20 mouse cellular contexts compared by ENCODE assay signal in genomic region chr14:53830717-53831116, GRCm38 (mm10).
DNase-seq lines count a peak whose midpoint lies in the region; ATAC-seq and TF ChIP-seq lines count a peak whose summit lies in the region.
"Had no signal": no experiment of that assay in that cellular context is flagged by ENCODE, and none has a peak within 500 bp of the region (broad histone marks: within the 10 kb centered on the region; RNA-seq: fewer than 3 reads in every experiment).

No protein-coding gene starts in this region.

- H3K9me3 ChIP-seq in midbrain, postnatal 0 days (ENCODE audit: low read length) = no peaks in the 10 kb centered on the region
- no peaks in the 10 kb centered on the region for H3K9me3 ChIP-seq in midbrain, embryonic 16.5 days (replicated peaks; ENCODE audit: control insufficient read depth, low read length, poor library complexity, severe bottlenecking)
- H3K9me3 ChIP-seq: embryonic facial prominence, embryonic 13.5 days; hindbrain, embryonic 10.5 days; limb, embryonic 15.5 days; midbrain, embryonic 13.5 days had no signal

- H3K4me2 ChIP-seq in midbrain, postnatal 0 days (ENCODE audit: low read depth, low read length, poor library complexity, severe bottlenecking) = no peak overlapping the region
- no peak overlapping the region for H3K4me2 ChIP-seq in midbrain, embryonic 16.5 days (ENCODE audit: low read length)
- H3K4me2 ChIP-seq: embryonic facial prominence, embryonic 13.5 days; limb, embryonic 15.5 days; midbrain, embryonic 13.5 days had no signal

- no peak for ATAC-seq in midbrain, postnatal 0 days (ENCODE audit: low FRiP score)
- ATAC-seq in midbrain, embryonic 16.5 days = no peak
- ATAC-seq: forebrain, embryonic 14.5 days; midbrain, embryonic 13.5 days had no signal

- no peak overlapping the region for H3K27ac ChIP-seq in midbrain, postnatal 0 days (ENCODE audit: low read depth, low read length)
- no peak overlapping the region for H3K27ac ChIP-seq in midbrain, embryonic 16.5 days (ENCODE audit: low read length)
- H3K27ac ChIP-seq: embryonic facial prominence, embryonic 13.5 days; hindbrain, embryonic 10.5 days; limb, embryonic 15.5 days; midbrain, embryonic 13.5 days had no signal

- TF ChIP-seq CTCF in midbrain, postnatal 0 days (IDR thresholded peaks at IDR 0.05) = peak; percentile 40

- H3K27me3 ChIP-seq in midbrain, postnatal 0 days (ENCODE audit: insufficient read depth, low read length) = no peaks in the 10 kb centered on the region
- H3K27me3 ChIP-seq in midbrain, embryonic 16.5 days (ENCODE audit: control insufficient read depth, insufficient read depth, low read depth, low read length) = no peaks in the 10 kb centered on the region
- H3K27me3 ChIP-seq: embryonic facial prominence, embryonic 13.5 days; limb, embryonic 15.5 days; midbrain, embryonic 13.5 days had no signal

- no peak overlapping the region for H3K4me3 ChIP-seq in midbrain, postnatal 0 days (ENCODE audit: low read depth, low read length)
- no peak overlapping the region for H3K4me3 ChIP-seq in midbrain, embryonic 16.5 days (ENCODE audit: low read depth, low read length)
- H3K4me3 ChIP-seq: embryonic facial prominence, embryonic 13.5 days; hindbrain, embryonic 10.5 days; limb, embryonic 15.5 days; midbrain, embryonic 13.5 days; myocyte had no signal

- DNase-seq in embryo, embryonic 10.5 days (ENCODE audit: low spot score) = peak; percentile 8
- DNase-seq in embryo, embryonic 9.5 days (ENCODE audit: extremely low spot score) = no peak
- no peak for DNase-seq in midbrain, postnatal 0 days (ENCODE audit: low spot score)
- peak; percentile 68 for DNase-seq in thymus, postnatal 0 days (ENCODE audit: low spot score)
- no peak for DNase-seq in cerebellum, postnatal 25 days
- DNase-seq in Muller cell, postnatal 12 days (ENCODE audit: inconsistent ontology term) = no peak
- DNase-seq: adrenal gland, postnatal 25 days; cerebellum, adult 2 months; gastrocnemius, postnatal 36 days; layer of hippocampus, postnatal 36 days; lung, postnatal 10 days; right cerebral cortex, postnatal 14 days; spleen, adult 18-20 months had no signal

- WGBS in midbrain, postnatal 0 days = 41% methylated on average over 1 of the region's 1 CpGs
- WGBS in midbrain, embryonic 16.5 days = 47% methylated on average over 1 of the region's 1 CpGs

- H3K4me1 ChIP-seq in midbrain, postnatal 0 days (ENCODE audit: insufficient read depth, low read length) = no peaks in the 10 kb centered on the region
- H3K4me1 ChIP-seq in midbrain, embryonic 16.5 days (ENCODE audit: control insufficient read depth, insufficient read depth, low read length) = no peaks in the 10 kb centered on the region
- H3K4me1 ChIP-seq: embryonic facial prominence, embryonic 13.5 days; hindbrain, embryonic 10.5 days; limb, embryonic 15.5 days; midbrain, embryonic 13.5 days had no signal

- no peak overlapping the region for H3K9ac ChIP-seq in midbrain, postnatal 0 days (replicated peaks; ENCODE audit: low read length, poor library complexity, severe bottlenecking)
- H3K9ac ChIP-seq in midbrain, embryonic 16.5 days (ENCODE audit: low read depth, low read length) = no peak overlapping the region
- H3K9ac ChIP-seq: embryonic facial prominence, embryonic 13.5 days; limb, embryonic 15.5 days; midbrain, embryonic 13.5 days had no signal

- H3K36me3 ChIP-seq in midbrain, postnatal 0 days (ENCODE audit: insufficient read depth, low read length) = no peaks in the 10 kb centered on the region
- no peaks in the 10 kb centered on the region for H3K36me3 ChIP-seq in midbrain, embryonic 16.5 days (ENCODE audit: control insufficient read depth, insufficient read depth, low read length)
- H3K36me3 ChIP-seq: embryonic facial prominence, embryonic 13.5 days; hindbrain, embryonic 10.5 days; limb, embryonic 15.5 days; midbrain, embryonic 13.5 days had no signal

Comparison
In these comparisons a context has a peak if more than half of its experiments do, and no peak if none do; other contexts are left out.
1. DNase-seq: peak in embryo, embryonic 10.5 days (single experiment) and thymus, postnatal 0 days (single experiment); none in embryo, embryonic 9.5 days (single experiment), midbrain, postnatal 0 days (single experiment), cerebellum, postnatal 25 days (0 of 2) and Muller cell, postnatal 12 days (single experiment).